Mouse (Mus musculus) Patski (cell line): Measurements from ENCODE around the gene Inip. TPM values are rescaled to one million over a fixed set of nuclear protein-coding genes. Genes with fewer than 3 reads are reported as not detected.

ENCODE experiments used
- ATAC-seq: fragments of 100-300 bp; one replicate; pipeline ENCODE4 v1.8.0; 2021
- CTCF ChIA-PET: fragments of 350-600 bp; sonication (Branson Sonifier 250); formaldehyde crosslinking; loops from one replicate; lab custom pipeline; 2022; ENCODE audit warnings: inconsistent platforms; lab: Charles Lee
- POLR2A ChIA-PET: fragments of 350-600 bp; sonication (Branson Sonifier 250); formaldehyde crosslinking; loops from one replicate; lab custom pipeline; 2022; ENCODE audit warnings: antibody characterized with exemption, inconsistent platforms; lab: Charles Lee
- DNase-seq: peaks from one replicate; pipeline ENCODE4 v3.0.0-alpha.2; 2011; ENCODE audit warnings: low read depth, low spot score
- H3K27me3 ChIP-seq: fragments of 371-371 bp; one replicate; pipeline ENCODE4 v1.5.1; 2021
- CTCF ChIP-seq: fragments of 100-300 bp; IDR thresholded peaks from one replicate; pipeline ENCODE4 v1.5.1; 2021
- in situ Hi-C: fragments of 300-500 bp; cut with MboI; formaldehyde crosslinking; loops from 3 replicates; pipeline ENCODE4 v1.11.1; 2018; ENCODE audit warnings: low pct_unique_long_range_greater_than_20kb, mixed read lengths
- polyA plus RNA-seq: library from polyadenylated mRNA; unstranded; gene quantifications from one replicate; pipeline ENCODE4 v1.2.3, GENCODE M21; 2021

Gene Inip
- polyA plus RNA-seq, 1 experiment from 2014 or later, result 11.1 TPM

GRCm38 (mm10) chr4:59727878-59728261 is 73.5 kb downstream of the Inip start:
- DNase-seq (no peak), ATAC-seq (no peak)
- CTCF ChIA-PET, result no interaction called here
- POLR2A ChIA-PET, result no interaction called here
- in situ Hi-C loops, result no loop called here
- H3K27me3 ChIP-seq, result no peaks in the 10 kb centered on the region
- no peak for TF ChIP-seq CTCF

GRCm38 (mm10) chr4:59727187-59727877 is 74.1 kb downstream of the Inip start:
- TF ChIP-seq CTCF, result no peak
- in situ Hi-C loops, result no loop called here
- POLR2A ChIA-PET, result no interaction called here
- DNase-seq (no peak), ATAC-seq (no peak)
- CTCF ChIA-PET, result no interaction called here
- H3K27me3 ChIP-seq, result no peaks in the 10 kb centered on the region

- POLR2A ChIA-PET, result interaction anchor here (0.6 kb wide), 1 partner anchor 45 kb away, joined by 3 read pairs; no protein-coding TSS in a partner anchor
- DNase-seq (no peak), ATAC-seq (no peak)
- no peak for TF ChIP-seq CTCF
- CTCF ChIA-PET, result no interaction called here
- no peaks in the 10 kb centered on the region for H3K27me3 ChIP-seq
- in situ Hi-C loops, result no loop called here
Measured at GRCm38 (mm10) chr4:59726501-59726900, 74.9 kb downstream of the Inip start.

GRCm38 (mm10) chr4:59725579-59725978 is 75.8 kb downstream of the Inip start:
- ChIA-PET POLR2A (no interaction called here), CTCF (interaction anchor here (0.7 to 0.8 kb wide), 2 partner anchors 8 to 10 kb away, joined by 3 read pairs; no protein-coding TSS in a partner anchor)
- DNase-seq (no peak), ATAC-seq (no peak)
- no peak for TF ChIP-seq CTCF
- in situ Hi-C loops, result no loop called here
- no peaks in the 10 kb centered on the region for H3K27me3 ChIP-seq

GRCm38 (mm10) chr4:59721811-59722210 is 79.6 kb downstream of the Inip start:
- no peak for ATAC-seq
- ChIA-PET CTCF (interaction anchor here (1.0 to 2.9 kb wide), 5 partner anchors 10 to 26 kb away, joined by 3 to 11 read pairs (median 4); no protein-coding TSS in a partner anchor), POLR2A (interaction anchor here (0.6 kb wide), 1 partner anchor 366 kb away, joined by 3 read pairs; no protein-coding TSS in a partner anchor)
- H3K27me3 ChIP-seq, result no peaks in the 10 kb centered on the region
- in situ Hi-C loops, result no loop called here
- no peak for DNase-seq
- no peak for TF ChIP-seq CTCF

Other genes starting within 250 kb of the Inip start
- 25.8 TPM for gene Hsdl2, start 220.0 kb downstream of the Inip start, polyA plus RNA-seq
- 8.4 TPM for gene E130308A19Rik, start 175.4 kb downstream of the Inip start, polyA plus RNA-seq
- gene Snx30, start 4.3 kb upstream of the Inip start, polyA plus RNA-seq, result 9.2 TPM
- gene Slc46a2, start 113.5 kb upstream of the Inip start, polyA plus RNA-seq, result not detected
- not detected for gene Mup4, start 159.1 kb upstream of the Inip start, polyA plus RNA-seq
- gene Mup6, start 162.7 kb upstream of the Inip start, polyA plus RNA-seq, result not detected